Mouse (Mus musculus) heart, adult 2 months (tissue): ENCODE measurements around the gene 1700025G04Rik.

Experiments
- CTCF ChIP-seq: fragments of 200-600 bp; IDR thresholded peaks from 2 replicates; pipeline ENCODE4 v1.8.1; 2022; ENCODE audit warnings: antibody characterized with exemption, mild to moderate bottlenecking, moderate library complexity
- POLR2A ChIP-seq: fragments of 200-500 bp; IDR thresholded peaks from 2 replicates; pipeline ENCODE4 v1.6.1; 2011; ENCODE audit warnings: mild to moderate bottlenecking, low read depth, low read length, control low read depth; ENCODE audit not compliant: insufficient read depth

- TF ChIP-seq CTCF: no peak
- no peak for TF ChIP-seq POLR2A
Observed at GRCm38 (mm10) chr1:152047416-152047815, 42.5 kb downstream of the 1700025G04Rik start.
